Mouse (Mus musculus) E14TG2a.4 (cell line): ENCODE results near the gene Iqschfp.

Experiments used
- CTCF ChIP-seq: conservative IDR thresholded peaks from 2 replicates; pipeline ENCODE4 v1.5.1; 2014; ENCODE audit warnings: low read length
- POU5F1 ChIP-seq: IDR thresholded peaks from 2 replicates; pipeline ENCODE4 v1.6.1; 2014; ENCODE audit warnings: low read length, borderline replicate concordance

GRCm38 (mm10) chr3:68262304-68262703 lies 370.3 kb downstream of the Iqschfp start:
- TF ChIP-seq CTCF (no peak), POU5F1 (no peak)
